Mouse (Mus musculus) hindbrain, embryonic 16.5 days (tissue): ENCODE results near the gene Rnf151. TPM values are rescaled to one million over a fixed set of nuclear protein-coding genes. Genes with fewer than 3 reads are reported as not detected.

Experiments used
- ATAC-seq: fragments of 200-750 bp; cut with Nextera tagmentation; 2 replicates; pipeline ENCODE4 v1.8.0; 2017; ENCODE audit warnings: moderate TSS enrichment, moderate library complexity
- H3K27ac ChIP-seq: fragments of 300-500 bp; sonication (generic); 2 replicates; pipeline ENCODE4 v1.5.1; 2014; ENCODE audit warnings: low read depth, mild to moderate bottlenecking, control low read depth, low read length, moderate library complexity
- H3K27me3 ChIP-seq: fragments of 300-500 bp; sonication (generic); replicated peaks from 2 replicates; pipeline ENCODE4 v1.6.1; 2014; ENCODE audit warnings: low read length; ENCODE audit not compliant: control insufficient read depth, insufficient read depth
- H3K36me3 ChIP-seq: fragments of 300-500 bp; sonication (generic); 2 replicates; pipeline ENCODE4 v1.6.1; 2014; ENCODE audit warnings: mild to moderate bottlenecking, low read length, moderate library complexity, mixed read lengths; ENCODE audit not compliant: control insufficient read depth, insufficient read depth
- H3K4me1 ChIP-seq: fragments of 300-500 bp; sonication (generic); 2 replicates; pipeline ENCODE4 v1.6.1; 2014; ENCODE audit warnings: low read depth, low read length; ENCODE audit not compliant: control insufficient read depth, insufficient read depth
- H3K4me2 ChIP-seq: fragments of 300-500 bp; sonication (generic); 2 replicates; pipeline ENCODE4 v1.6.1; 2014; ENCODE audit warnings: mild to moderate bottlenecking, low read length, control low read depth, moderate library complexity
- H3K4me3 ChIP-seq: fragments of 300-500 bp; sonication (generic); 2 replicates; pipeline ENCODE4 v1.5.1; 2014; ENCODE audit warnings: mild to moderate bottlenecking, low read length, control low read depth, moderate library complexity
- H3K9ac ChIP-seq: fragments of 300-500 bp; sonication (generic); 2 replicates; pipeline ENCODE4 v1.6.1; 2014; ENCODE audit warnings: low read depth, mild to moderate bottlenecking, control low read depth, low read length, moderate library complexity
- H3K9me3 ChIP-seq: fragments of 300-500 bp; sonication (generic); 2 replicates; pipeline ENCODE4 v1.6.1; 2014; ENCODE audit warnings: mild to moderate bottlenecking, low read length, moderate library complexity; ENCODE audit not compliant: control insufficient read depth
- WGBS: fragments of 180-500 bp; shearing (Covaris S2); extraction: QIAGEN DNeasy Blood & Tissue Kit; methylation state at CpG from one replicate; pipeline ENCODE4 v1.1.7; 2014; 5-methylcytosine and 5-hydroxymethylcytosine counted together
- polyA plus RNA-seq: library from polyadenylated mRNA; unstranded; fragments of >200 nt; fragmentation: Nextera tagmentation; extraction: Ambion mirVana; gene quantifications from 2 replicates; pipeline ENCODE4 v1.2.1, GENCODE M21; 2015

Rnf151 gene
- polyA plus RNA-seq, result not detected in 2 replicates

GRCm38 (mm10) chr17:24717943-24718342 lies at the start of gene Rnf151, which contains the start of gene Rps2:
Rnf151 (minus strand) TSS chr17:24718063.
Rps2 (plus strand) TSS chr17:24718116.
- Histone ChIP-seq H3K36me3 (peaks cover 16% of the 10 kb centered on the region), H3K4me3 (peak within 1 kb of the TSS; percentile 89), H3K9ac (no peak within 1 kb of the TSS; the same call in 1 of the 2 replicates), H3K27ac (no peak within 1 kb of the TSS), H3K9me3 (no peaks in the 10 kb centered on the region), H3K27me3 (no peaks in the 10 kb centered on the region), H3K4me1 (peaks cover 23% of the 10 kb centered on the region), H3K4me2 (peak within 1 kb of the TSS; percentile 62)
- WGBS, result 85% methylated on average over 4 of the region's 4 CpGs
- no peak for ATAC-seq

- Histone ChIP-seq H3K27me3 (no peaks in the 10 kb centered on the region), H3K27ac (no peak overlapping the region), H3K4me1 (no peaks in the 10 kb centered on the region), H3K9ac (no peak overlapping the region), H3K4me2 (no peak overlapping the region), H3K9me3 (no peaks in the 10 kb centered on the region), H3K36me3 (no peaks in the 10 kb centered on the region), H3K4me3 (no peak overlapping the region)
- WGBS, result 22% methylated on average over 12 of the region's 12 CpGs
- ATAC-seq, result no peak
Observed at GRCm38 (mm10) chr17:24766266-24766875, 48.5 kb upstream of the Rnf151 start.

- Histone ChIP-seq H3K27ac (no peak overlapping the region), H3K27me3 (no peaks in the 10 kb centered on the region), H3K9me3 (peaks cover 3% of the 10 kb centered on the region), H3K4me1 (no peaks in the 10 kb centered on the region), H3K9ac (no peak overlapping the region; the same call in 1 of the 2 replicates), H3K36me3 (no peaks in the 10 kb centered on the region), H3K4me3 (no peak overlapping the region), H3K4me2 (no peak overlapping the region)
- ATAC-seq, result no peak
- WGBS, result 47% methylated on average over 21 of the region's 22 CpGs
Observed at GRCm38 (mm10) chr17:24765016-24765905, 47.4 kb upstream of the Rnf151 start.

- no peak for ATAC-seq
- peaks cover 3% of the 10 kb centered on the region for H3K9me3 ChIP-seq
- H3K27me3 ChIP-seq, result no peaks in the 10 kb centered on the region; the same call in 1 of the 2 replicates
- no peaks in the 10 kb centered on the region for H3K4me1 ChIP-seq
- H3K27ac ChIP-seq, result no peak overlapping the region
- no peak overlapping the region for H3K9ac ChIP-seq
- no peaks in the 10 kb centered on the region for H3K36me3 ChIP-seq
- WGBS, result 47% methylated on average over 5 of the region's 5 CpGs
- H3K4me2 ChIP-seq, result no peak overlapping the region
- no peak overlapping the region for H3K4me3 ChIP-seq
Observed at GRCm38 (mm10) chr17:24761121-24761520, 43.3 kb upstream of the Rnf151 start.

GRCm38 (mm10) chr17:24757394-24757793 lies 39.5 kb upstream of the Rnf151 start:
- no peak overlapping the region for H3K27ac ChIP-seq
- no peaks in the 10 kb centered on the region for H3K36me3 ChIP-seq
- H3K9ac ChIP-seq, result no peak overlapping the region
- 83% methylated on average over 1 of the region's 1 CpGs for WGBS
- H3K9me3 ChIP-seq, result peaks cover 3% of the 10 kb centered on the region
- H3K4me3 ChIP-seq, result no peak overlapping the region
- H3K4me2 ChIP-seq, result no peak overlapping the region
- ATAC-seq, result no peak
- peaks cover 8% of the 10 kb centered on the region for H3K4me1 ChIP-seq
- peaks cover 31% of the 10 kb centered on the region for H3K27me3 ChIP-seq

- Histone ChIP-seq H3K4me1 (peaks cover 11% of the 10 kb centered on the region), H3K9me3 (no peaks in the 10 kb centered on the region), H3K4me2 (peak within 1 kb of the TSS; percentile 85), H3K4me3 (peak within 1 kb of the TSS; percentile 46), H3K27me3 (peaks cover 61% of the 10 kb centered on the region), H3K9ac (peak within 1 kb of the TSS; percentile 60), H3K36me3 (no peaks in the 10 kb centered on the region), H3K27ac (no peak within 1 kb of the TSS)
- WGBS, result under 1% methylated on average over 57 of the region's 82 CpGs
- ATAC-seq, result peak; percentile 60
Observed at GRCm38 (mm10) chr17:24752415-24753394, 34.8 kb upstream of the Rnf151 start, which contains the start of gene Hs3st6. Hs3st6 (plus strand) TSS chr17:24752988.

GRCm38 (mm10) chr17:24751528-24751927 lies 33.7 kb upstream of the Rnf151 start:
- H3K9me3 ChIP-seq, result no peaks in the 10 kb centered on the region
- H3K27me3 ChIP-seq, result peaks cover 63% of the 10 kb centered on the region
- 18% methylated on average over 4 of the region's 4 CpGs for WGBS

GRCm38 (mm10) chr17:24746986-24747385 lies 29.1 kb upstream of the Rnf151 start:
- whole genome bisulfite sequencing, result 45% methylated on average over 4 of the region's 4 CpGs
- no peaks in the 10 kb centered on the region for H3K9me3 ChIP-seq
- H3K9ac ChIP-seq, result no peak overlapping the region
- no peak overlapping the region for H3K4me2 ChIP-seq
- no peaks in the 10 kb centered on the region for H3K4me1 ChIP-seq
- peaks cover 29% of the 10 kb centered on the region for H3K27me3 ChIP-seq
- no peak for ATAC-seq
- H3K27ac ChIP-seq, result no peak overlapping the region
- H3K4me3 ChIP-seq, result no peak overlapping the region
- H3K36me3 ChIP-seq, result no peaks in the 10 kb centered on the region

More at GRCm38 (mm10) chr17:24751528-24751927, 33.7 kb upstream of the Rnf151 start:
- no peak overlapping the region for H3K4me3 ChIP-seq
- H3K4me1 ChIP-seq, result peaks cover 11% of the 10 kb centered on the region
- ATAC-seq, result no peak
- H3K27ac ChIP-seq, result no peak overlapping the region
- no peaks in the 10 kb centered on the region for H3K36me3 ChIP-seq
- no peak overlapping the region for H3K9ac ChIP-seq
- no peak overlapping the region for H3K4me2 ChIP-seq
